Mouse (Mus musculus): ENCODE results near the gene Pdlim7. TPM values are rescaled to one million over a fixed set of nuclear protein-coding genes. Genes with fewer than 3 reads are reported as not detected.

Pdlim7 gene
- polyA plus RNA-seq (2012; rRNA removed), result 382 and 383 TPM in 2 replicates

- peak; percentile 97 for DNase-seq (ENCODE audit: low spot score)
Observed at GRCm38 (mm10) chr13:55513111-55513748, at the start of gene Pdlim7. Pdlim7 (minus strand) TSS chr13:55513676.

GRCm38 (mm10) chr13:55557499-55557898, 44.0 kb upstream of the Pdlim7 start:
- no peak for DNase-seq (ENCODE audit: low spot score)

GRCm38 (mm10) chr13:55555921-55556320, 42.4 kb upstream of the Pdlim7 start:
- DNase-seq (ENCODE audit: low spot score), result no peak

GRCm38 (mm10) chr13:55549061-55549460, 35.6 kb upstream of the Pdlim7 start:
- no peak for DNase-seq (ENCODE audit: low spot score)

- DNase-seq (ENCODE audit: low spot score), result no peak
Observed at GRCm38 (mm10) chr13:55548426-55548825, 35.0 kb upstream of the Pdlim7 start.

- no peak for DNase-seq (ENCODE audit: low spot score)
Observed at GRCm38 (mm10) chr13:55547916-55548315, 34.4 kb upstream of the Pdlim7 start.

- no peak for DNase-seq (ENCODE audit: low spot score)
Observed at GRCm38 (mm10) chr13:55544792-55545191, 31.3 kb upstream of the Pdlim7 start.

- DNase-seq (ENCODE audit: low spot score), result no peak
Observed at GRCm38 (mm10) chr13:55543447-55543846, 30.0 kb upstream of the Pdlim7 start.

- no peak for DNase-seq (ENCODE audit: low spot score)
Observed at GRCm38 (mm10) chr13:55542891-55543290, 29.4 kb upstream of the Pdlim7 start.

- no peak for DNase-seq (ENCODE audit: low spot score)
Observed at GRCm38 (mm10) chr13:55540933-55541332, 27.5 kb upstream of the Pdlim7 start.

- DNase-seq (ENCODE audit: low spot score), result peak; percentile 99
Observed at GRCm38 (mm10) chr13:55536194-55537175, 23.0 kb upstream of the Pdlim7 start, which contains the start of gene Ddx41. Ddx41 (minus strand) TSS chr13:55536658.

GRCm38 (mm10) chr13:55535796-55536193, 22.3 kb upstream of the Pdlim7 start:
- DNase-seq (ENCODE audit: low spot score), result no peak

GRCm38 (mm10) chr13:55535191-55535590, 21.7 kb upstream of the Pdlim7 start:
- DNase-seq (ENCODE audit: low spot score), result no peak

GRCm38 (mm10) chr13:55529198-55529915, 15.9 kb upstream of the Pdlim7 start, which contains the start of gene Dok3:
Dok3 (minus strand) TSS chr13:55529296.
- DNase-seq (ENCODE audit: low spot score), result no peak

- no peak for DNase-seq (ENCODE audit: low spot score)
Observed at GRCm38 (mm10) chr13:55527834-55528772, 14.6 kb upstream of the Pdlim7 start.

- no peak for DNase-seq (ENCODE audit: low spot score)
Observed at GRCm38 (mm10) chr13:55527212-55527611, 13.7 kb upstream of the Pdlim7 start.

GRCm38 (mm10) chr13:55525733-55526553, 12.5 kb upstream of the Pdlim7 start:
- DNase-seq (ENCODE audit: low spot score), result no peak

GRCm38 (mm10) chr13:55523951-55524600, 10.6 kb upstream of the Pdlim7 start:
- DNase-seq (ENCODE audit: low spot score), result no peak

GRCm38 (mm10) chr13:55523278-55523677, 9.8 kb upstream of the Pdlim7 start:
- DNase-seq (ENCODE audit: low spot score), result no peak

All from urinary bladder, adult 2 months (tissue).